Mouse (Mus musculus) heart, embryonic 15.5 days (tissue): Measurements from ENCODE around the gene Depdc5. TPM values are rescaled to one million over a fixed set of nuclear protein-coding genes. Genes with fewer than 3 reads are reported as not detected.

ENCODE experiments used
- ATAC-seq: fragments of 200-750 bp; cut with Nextera tagmentation; replicated peaks from 2 replicates; pipeline ENCODE4 v1.8.0; 2017; ENCODE audit warnings: low read depth, moderate TSS enrichment; ENCODE audit not compliant: insufficient number of reproducible peaks, insufficient read depth, low FRiP score
- H3K27ac ChIP-seq: fragments of 300-500 bp; sonication (generic); 2 replicates; pipeline ENCODE4 v1.5.1; 2015; ENCODE audit warnings: mild to moderate bottlenecking, inconsistent platforms
- H3K27me3 ChIP-seq: fragments of 300-500 bp; sonication (generic); 2 replicates; pipeline ENCODE4 v1.6.1; 2015; ENCODE audit warnings: inconsistent platforms
- H3K36me3 ChIP-seq: fragments of 300-500 bp; sonication (generic); 2 replicates; pipeline ENCODE4 v1.6.1; 2015; ENCODE audit warnings: mild to moderate bottlenecking, inconsistent platforms
- H3K4me1 ChIP-seq: fragments of 300-500 bp; sonication (generic); replicated peaks from 2 replicates; pipeline ENCODE4 v1.6.1; 2015; ENCODE audit warnings: inconsistent platforms
- H3K4me2 ChIP-seq: fragments of 300-500 bp; sonication (generic); 2 replicates; pipeline ENCODE4 v1.6.1; 2015; ENCODE audit warnings: inconsistent platforms, mild to moderate bottlenecking, moderate library complexity
- H3K4me3 ChIP-seq: fragments of 300-500 bp; sonication (generic); 2 replicates; pipeline ENCODE4 v1.5.1; 2015; ENCODE audit warnings: mild to moderate bottlenecking, inconsistent platforms
- H3K9ac ChIP-seq: fragments of 300-500 bp; sonication (generic); 2 replicates; pipeline ENCODE4 v1.6.1; 2015; ENCODE audit warnings: mild to moderate bottlenecking, inconsistent platforms
- H3K9me3 ChIP-seq: fragments of 300-500 bp; sonication (generic); replicated peaks from 2 replicates; pipeline ENCODE4 v1.6.1; 2016; ENCODE audit warnings: inconsistent platforms
- WGBS: fragments of 180-500 bp; shearing (Covaris S2); methylation state at CpG from one replicate; pipeline ENCODE4 v1.1.7; 2015; ENCODE audit warnings: mixed read lengths; 5-methylcytosine and 5-hydroxymethylcytosine counted together
- polyA plus RNA-seq: library from polyadenylated mRNA; unstranded; fragments of >200 nt; fragmentation: Nextera tagmentation; extraction: Ambion mirVana; gene quantifications from 2 replicates; pipeline ENCODE4 v1.2.1, GENCODE M21; 2015

Depdc5 gene
- polyA plus RNA-seq, 1 experiment from 2014 or later: 16.1 TPM

- Histone ChIP-seq H3K36me3 (peaks cover 3% of the 10 kb centered on the region; the same call in 1 of the 2 replicates), H3K4me3 (peak overlapping the region; percentile 92), H3K9me3 (no peaks in the 10 kb centered on the region), H3K27ac (peak overlapping the region; percentile 100), H3K9ac (peak overlapping the region; percentile 77), H3K4me1 (peaks cover 34% of the 10 kb centered on the region), H3K4me2 (peak overlapping the region; percentile 74), H3K27me3 (no peaks in the 10 kb centered on the region)
- peak; percentile 36 for ATAC-seq
- 2% methylated on average over 15 of the region's 15 CpGs for WGBS
These were observed 154.7 kb downstream of the Depdc5 start for GRCm38 (mm10) chr5:33018189-33018560.

DNA sequence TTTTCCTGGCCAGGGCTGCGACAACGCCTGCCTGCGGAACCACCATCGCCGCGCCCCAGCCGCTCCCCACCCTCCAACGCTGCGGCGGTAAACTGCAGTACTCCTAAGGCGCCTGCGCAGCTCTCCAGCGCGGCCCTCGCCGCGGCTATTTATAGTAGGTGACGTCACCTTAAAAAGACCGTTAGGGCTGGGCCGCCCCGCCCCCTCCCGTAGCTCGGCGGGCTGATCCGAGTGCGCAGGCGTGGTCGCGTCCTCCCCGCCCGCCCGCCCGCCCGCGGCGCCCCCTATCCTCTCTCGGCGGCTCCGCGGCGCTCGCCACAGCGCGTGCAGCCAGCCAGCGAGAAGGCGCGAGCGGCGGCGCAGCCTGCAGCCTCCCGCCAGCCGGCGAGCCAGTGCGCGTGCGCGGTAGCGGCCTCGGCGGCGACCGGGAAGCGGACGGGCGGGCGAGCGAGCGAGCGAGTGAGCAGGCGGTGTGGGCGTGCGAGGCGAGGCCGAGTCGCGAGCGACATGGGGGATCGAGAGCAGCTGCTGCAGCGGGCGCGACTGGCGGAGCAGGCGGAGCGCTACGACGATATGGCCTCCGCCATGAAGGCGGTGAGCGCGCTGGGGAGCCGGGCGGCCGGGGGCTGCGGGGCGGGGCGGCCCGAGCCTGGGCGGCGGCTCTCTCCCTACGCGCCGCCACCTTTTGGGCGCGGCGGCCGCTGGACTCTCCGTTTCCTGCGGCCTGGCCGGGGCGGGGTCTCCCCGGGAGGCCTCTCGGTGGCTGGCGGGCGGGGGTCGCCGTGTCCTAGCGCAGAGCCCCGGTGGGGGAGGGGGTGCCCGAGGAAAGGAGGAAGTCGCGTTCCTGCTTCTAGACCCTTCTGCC lies 155.3 kb downstream of the Depdc5 start, which contains the start of gene Ywhah:
TSS of gene Ywhah (plus strand) at position 256 of the 865 bp plus-strand sequence.
- peak within 1 kb of the TSS; percentile 74 for H3K4me2 ChIP-seq
- H3K4me3 ChIP-seq: peak within 1 kb of the TSS; percentile 92
- peak; percentile 96 for ATAC-seq
- no peaks in the 10 kb centered on the region for H3K9me3 ChIP-seq
- peaks cover 40% of the 10 kb centered on the region for H3K4me1 ChIP-seq
- no peaks in the 10 kb centered on the region for H3K27me3 ChIP-seq
- 1% methylated on average over 86 of the region's 121 CpGs for WGBS
- peak within 1 kb of the TSS; percentile 98 for H3K9ac ChIP-seq
- peak within 1 kb of the TSS; percentile 100 for H3K27ac ChIP-seq
- peaks cover 3% of the 10 kb centered on the region; the same call in 1 of the 2 replicates for H3K36me3 ChIP-seq

DNA sequence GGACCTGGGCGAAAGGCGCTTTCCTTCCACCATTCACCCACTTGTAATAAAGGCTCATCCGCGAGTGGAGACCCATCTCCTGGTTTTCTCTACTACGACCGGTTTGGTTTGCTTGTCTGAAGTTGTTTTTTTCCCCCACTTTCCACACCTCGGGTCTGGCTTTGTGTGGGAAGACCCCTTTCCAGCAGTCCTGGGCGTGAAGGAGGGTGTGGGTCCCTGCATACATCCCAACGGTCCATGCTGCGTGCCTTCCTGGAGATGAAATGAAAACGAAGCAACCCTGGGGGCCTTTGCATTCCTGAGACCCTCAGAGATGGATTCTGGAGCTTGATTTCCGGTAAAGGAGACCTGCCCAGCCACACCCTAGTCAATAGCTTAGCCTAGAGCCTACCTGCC lies 155.9 kb downstream of the Depdc5 start:
- WGBS: 2% methylated on average over 12 of the region's 12 CpGs
- peaks cover 46% of the 10 kb centered on the region for H3K4me1 ChIP-seq

DNA sequence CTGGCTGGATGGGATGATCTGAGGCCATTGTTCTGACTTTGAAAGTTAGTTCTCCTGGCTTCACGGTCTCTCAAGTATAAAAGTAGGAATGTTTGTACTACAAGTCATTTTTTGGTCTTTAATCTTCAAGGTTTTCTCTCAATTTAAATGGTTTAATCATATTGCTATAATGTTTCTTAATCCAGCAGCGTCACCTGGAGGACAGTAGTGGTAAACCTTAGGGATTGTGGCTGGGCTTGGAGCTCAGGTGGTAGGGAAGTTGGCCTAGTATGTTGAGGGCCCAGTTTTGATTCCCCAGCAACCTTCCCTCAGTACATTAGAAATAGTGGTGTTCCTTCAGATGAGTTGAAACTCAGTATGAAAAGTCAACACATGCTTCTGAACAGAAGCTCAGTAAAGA lies 158.1 kb downstream of the Depdc5 start:
- Histone ChIP-seq H3K4me2 (peak overlapping the region; percentile 2; the same call in 1 of the 2 replicates), H3K9me3 (no peaks in the 10 kb centered on the region), H3K36me3 (peaks cover 16% of the 10 kb centered on the region; the same call in 1 of the 2 replicates), H3K27me3 (no peaks in the 10 kb centered on the region), H3K4me1 (peaks cover 56% of the 10 kb centered on the region), H3K4me3 (0 out of 2 replicates have a peak overlapping the region, but pooled peaks have one; percentile 13), H3K9ac (peak overlapping the region; percentile 37; the same call in 1 of the 2 replicates), H3K27ac (no peak overlapping the region)
- 71% methylated on average over 2 of the region's 2 CpGs for WGBS
- no peak for ATAC-seq

More for the DNA sequence above, 155.9 kb downstream of the Depdc5 start:
- H3K27me3 ChIP-seq: no peaks in the 10 kb centered on the region
- H3K4me2 ChIP-seq: peak overlapping the region; percentile 74
- no peak for ATAC-seq
- no peaks in the 10 kb centered on the region for H3K9me3 ChIP-seq
- H3K9ac ChIP-seq: peak overlapping the region; percentile 98
- H3K4me3 ChIP-seq: peak overlapping the region; percentile 92
- peaks cover 10% of the 10 kb centered on the region; the same call in 1 of the 2 replicates for H3K36me3 ChIP-seq
- peak overlapping the region; percentile 100 for H3K27ac ChIP-seq

DNA sequence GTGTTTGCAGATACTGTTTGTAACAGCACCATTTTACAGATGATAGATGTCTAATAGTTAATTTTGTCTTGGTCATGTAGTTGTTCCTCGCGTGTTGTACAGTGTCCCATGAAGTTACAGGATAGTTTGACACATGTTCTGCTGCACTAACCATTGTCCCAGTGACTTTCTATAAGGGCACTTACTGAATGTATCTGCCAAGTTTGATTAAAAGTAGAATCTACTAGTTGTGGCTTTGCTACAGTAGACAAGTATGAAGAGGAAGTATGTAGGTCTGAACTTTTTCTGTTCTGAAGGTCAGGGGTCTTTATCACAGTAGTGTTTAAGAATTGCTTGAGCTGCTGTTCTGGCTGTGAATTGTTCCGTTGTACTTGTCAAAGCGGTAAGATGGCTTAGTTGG lies 159.8 kb downstream of the Depdc5 start:
- H3K4me2 ChIP-seq: peak overlapping the region; percentile 8; the same call in 1 of the 2 replicates

GRCm38 (mm10) chr5:33024474-33024873 lies 161.0 kb downstream of the Depdc5 start:
- Histone ChIP-seq H3K9me3 (no peaks in the 10 kb centered on the region), H3K36me3 (peaks cover 20% of the 10 kb centered on the region), H3K9ac (no peak overlapping the region), H3K4me2 (no peak overlapping the region), H3K4me3 (no peak overlapping the region), H3K4me1 (peaks cover 54% of the 10 kb centered on the region), H3K27ac (0 out of 2 replicates have a peak overlapping the region, but pooled peaks have one; percentile 42), H3K27me3 (no peaks in the 10 kb centered on the region)
- WGBS: 41% methylated on average over 5 of the region's 5 CpGs
- ATAC-seq: no peak

More for the DNA sequence above, 159.8 kb downstream of the Depdc5 start:
- Histone ChIP-seq H3K27me3 (no peaks in the 10 kb centered on the region), H3K36me3 (peaks cover 20% of the 10 kb centered on the region), H3K9ac (no peak overlapping the region), H3K9me3 (no peaks in the 10 kb centered on the region), H3K4me1 (peaks cover 49% of the 10 kb centered on the region), H3K27ac (no peak overlapping the region), H3K4me3 (no peak overlapping the region)
- no peak for ATAC-seq
- WGBS: 68% methylated on average over 4 of the region's 4 CpGs

GRCm38 (mm10) chr5:33028656-33029055 lies 165.2 kb downstream of the Depdc5 start:
- Histone ChIP-seq H3K4me2 (no peak overlapping the region), H3K4me1 (peaks cover 29% of the 10 kb centered on the region), H3K27me3 (no peaks in the 10 kb centered on the region), H3K9ac (no peak overlapping the region), H3K4me3 (no peak overlapping the region), H3K36me3 (peaks cover 16% of the 10 kb centered on the region), H3K9me3 (no peaks in the 10 kb centered on the region), H3K27ac (peak overlapping the region; percentile 21)
- no peak for ATAC-seq
- WGBS: 36% methylated on average over 2 of the region's 2 CpGs

DNA sequence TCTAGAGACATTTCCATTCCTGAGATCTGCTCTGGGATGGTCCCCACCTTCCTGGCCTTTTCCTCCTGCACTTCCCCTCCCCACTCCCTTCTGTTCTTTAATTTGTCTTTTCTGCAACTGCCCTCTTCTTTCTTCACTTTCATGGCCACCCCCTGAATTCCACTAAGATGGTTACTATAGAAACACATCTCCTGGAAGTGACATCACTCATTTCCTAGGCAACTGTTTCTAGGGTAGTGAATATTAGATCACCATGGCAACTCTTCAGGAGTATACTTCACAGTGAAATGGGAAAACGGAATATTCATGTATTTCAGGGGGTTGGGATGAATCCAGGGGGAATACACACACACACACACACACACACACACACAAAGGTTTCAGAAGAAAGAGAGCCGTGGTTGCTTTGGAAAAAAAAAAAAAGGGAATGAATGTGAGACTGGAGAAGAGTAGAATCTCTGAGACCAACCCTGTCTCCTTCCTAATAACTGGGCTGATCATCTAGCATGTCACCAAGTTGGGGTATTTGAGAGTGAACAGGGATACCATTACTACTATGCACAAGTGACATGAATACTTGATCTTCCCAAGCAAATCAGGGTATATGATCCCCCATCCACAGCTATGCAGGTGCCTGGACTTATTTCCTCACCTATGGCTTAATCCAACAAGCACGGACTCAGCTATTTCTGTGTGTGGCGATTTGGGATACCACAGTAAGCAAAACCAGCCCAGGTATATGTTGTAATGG lies 167.1 kb downstream of the Depdc5 start:
- Histone ChIP-seq H3K4me1 (peaks cover 15% of the 10 kb centered on the region; the same call in 1 of the 2 replicates), H3K27ac (no peak overlapping the region), H3K36me3 (peaks cover 9% of the 10 kb centered on the region), H3K9me3 (no peaks in the 10 kb centered on the region), H3K4me2 (no peak overlapping the region), H3K27me3 (no peaks in the 10 kb centered on the region), H3K4me3 (no peak overlapping the region), H3K9ac (no peak overlapping the region)
- 70% methylated on average over 4 of the region's 4 CpGs for WGBS
- no peak for ATAC-seq

GRCm38 (mm10) chr5:33032036-33032773 lies 168.7 kb downstream of the Depdc5 start:
- H3K27ac ChIP-seq: no peak overlapping the region
- H3K4me3 ChIP-seq: no peak overlapping the region
- WGBS: 76% methylated on average over 10 of the region's 10 CpGs
- H3K9ac ChIP-seq: no peak overlapping the region
- no peaks in the 10 kb centered on the region for H3K27me3 ChIP-seq
- H3K4me1 ChIP-seq: peaks cover 12% of the 10 kb centered on the region; the same call in 1 of the 2 replicates
- peaks cover 4% of the 10 kb centered on the region; the same call in 1 of the 2 replicates for H3K36me3 ChIP-seq
- H3K9me3 ChIP-seq: no peaks in the 10 kb centered on the region
- no peak overlapping the region for H3K4me2 ChIP-seq
- no peak for ATAC-seq

DNA sequence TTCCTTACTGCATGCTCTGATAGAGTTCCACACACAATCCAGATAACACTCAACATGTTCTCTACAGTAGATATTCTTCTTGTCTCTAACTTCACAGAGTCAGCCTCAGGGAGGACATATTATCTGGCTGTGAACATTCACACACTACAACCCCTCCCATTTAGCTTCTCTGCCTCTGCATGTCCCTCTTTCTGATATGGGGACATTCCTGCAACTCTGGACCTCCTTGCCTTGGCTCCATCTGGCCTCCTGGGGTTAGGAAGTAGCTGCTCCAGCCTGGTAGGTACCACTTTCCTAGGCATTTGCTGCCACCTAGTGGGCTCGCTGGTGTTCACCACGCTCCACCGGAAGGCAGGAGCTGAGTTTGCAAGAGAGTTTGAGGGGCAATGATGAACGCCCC lies 169.6 kb downstream of the Depdc5 start:
- no peaks in the 10 kb centered on the region for H3K36me3 ChIP-seq
- peaks cover 12% of the 10 kb centered on the region; the same call in 1 of the 2 replicates for H3K4me1 ChIP-seq
- 0% methylated on average over 4 of the region's 4 CpGs for WGBS
- no peaks in the 10 kb centered on the region for H3K27me3 ChIP-seq
- H3K27ac ChIP-seq: no peak overlapping the region
- no peak overlapping the region for H3K4me3 ChIP-seq
- H3K4me2 ChIP-seq: no peak overlapping the region
- no peak overlapping the region for H3K9ac ChIP-seq
- peak; percentile 70; the same call in 1 of the 2 replicates for ATAC-seq
- H3K9me3 ChIP-seq: no peaks in the 10 kb centered on the region
